Mouse (Mus musculus) liver, embryonic 14.5 days (tissue): ENCODE measurements around the gene Afg1l.

Source experiments
- CTCF ChIP-seq: IDR thresholded peaks from 2 replicates; pipeline ENCODE4 v1.5.1; 2016; ENCODE audit warnings: antibody characterized with exemption, low read depth, control low read depth
- EP300 ChIP-seq: IDR thresholded peaks from 2 replicates; pipeline ENCODE4 v1.6.1; 2016; ENCODE audit warnings: antibody characterized with exemption, low read depth

GRCm38 (mm10) chr10:42297954-42298353, 180.4 kb downstream of the Afg1l start:
- TF ChIP-seq CTCF: peak; percentile 78
- TF ChIP-seq EP300: no peak
